ENCODE assay signal across 18 mouse cellular contexts in the genomic region with DNA sequence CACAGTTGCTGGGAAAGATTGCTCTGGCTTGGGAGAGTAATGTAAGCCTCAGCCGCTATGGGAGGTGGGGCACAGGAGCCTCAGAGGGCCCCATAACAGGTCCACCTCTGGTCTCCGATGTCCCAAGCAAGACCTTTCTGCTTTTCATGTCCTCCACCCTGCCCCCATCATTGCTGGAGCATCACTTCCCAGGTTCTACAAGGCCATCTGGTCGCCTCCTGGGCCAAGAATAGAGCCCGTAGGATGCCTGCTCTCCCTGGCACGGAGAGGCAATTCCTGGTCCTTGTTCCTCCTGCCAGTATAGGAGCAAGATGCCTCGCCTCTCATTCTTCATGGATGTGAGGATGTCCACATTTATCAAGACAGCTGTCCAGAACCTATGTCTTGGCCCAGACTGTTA. TPM values are rescaled to one million over a fixed set of nuclear protein-coding genes. Genes with fewer than 3 reads are reported as not detected.
DNase-seq lines count a peak whose midpoint lies in the region; TF ChIP-seq lines count a peak whose summit lies in the region.
"Had no signal": no experiment of that assay in that cellular context is flagged by ENCODE, and none has a peak within 500 bp of the region (broad histone marks: within the 10 kb centered on the region; RNA-seq: fewer than 3 reads in every experiment).

No protein-coding gene starts in this region.

- TF ChIP-seq CTCF in layer of hippocampus, adult 2 months (conservative IDR thresholded peaks at IDR 0.05), result no peak

- peak overlapping the region; percentile 69 for H3K27ac ChIP-seq in layer of hippocampus, adult 2 months
- H3K27ac ChIP-seq: embryonic facial prominence, embryonic 10.5 days; forebrain, embryonic 13.5 days; gastrocnemius, adult 2 months; heart, embryonic 13.5 days; hindbrain, embryonic 15.5 days had no signal

- DNase-seq in layer of hippocampus, adult 2 months (ENCODE audit: low spot score in 2 of 2), result no peak
- DNase-seq in layer of hippocampus, adult 9-10 months (ENCODE audit: low spot score), result no peak
- DNase-seq in cerebellum, adult 18-20 months, result peak; percentile 92 to 97
- peak; percentile 98 for DNase-seq in cerebellum, adult 9-11 months
- peak; percentile 92 to 94 for DNase-seq in cerebellum, postnatal 36 days
- DNase-seq in lung, adult 18-20 months, result no peak
- DNase-seq in heart, adult 11 months, result no peak
- no peak for DNase-seq in embryo, embryonic 10.5 days (ENCODE audit: low spot score)
- DNase-seq: adrenal gland, postnatal 14 days; B cell, adult 2 months; forebrain, postnatal 0 days; gastrocnemius, adult 2 months; gastrocnemius, postnatal 25 days; heart, postnatal 36 days had no signal

- no peak overlapping the region for H3K4me3 ChIP-seq in layer of hippocampus, adult 2 months
- H3K4me3 ChIP-seq: embryonic facial prominence, embryonic 10.5 days; forebrain, embryonic 13.5 days; gastrocnemius, adult 2 months; heart, embryonic 13.5 days; hindbrain, embryonic 15.5 days had no signal

RNA-seq across cellular contexts. Expression of a gene that starts 37.7 kb away (rescaled TPM):
- total RNA-seq in layer of hippocampus, adult 2 months (2021), result 10 to 100 TPM; 29.8 to 32.8 TPM

RNA-seq across cellular contexts. Expression of a gene that starts 40.2 kb away (rescaled TPM):
- 100 to 1,000 TPM in 1 of 2 experiments, 10 to 100 TPM in 1; 95.1 to 104 TPM for total RNA-seq in layer of hippocampus, adult 2 months (2021)

RNA-seq across cellular contexts. Expression of a gene that starts 57.6 kb away (rescaled TPM):
- total RNA-seq in layer of hippocampus, adult 2 months (2021), result 10 to 100 TPM; 23.5 to 29.0 TPM

Comparison
In these comparisons a context has a peak if more than half of its experiments do, and no peak if none do; other contexts are left out.
1. DNase-seq: peak in cerebellum, adult 18-20 months (2 of 2), cerebellum, adult 9-11 months (single experiment) and cerebellum, postnatal 36 days (2 of 2); none in layer of hippocampus, adult 2 months (0 of 2), layer of hippocampus, adult 9-10 months (single experiment), lung, adult 18-20 months (0 of 2), heart, adult 11 months (single experiment) and embryo, embryonic 10.5 days (single experiment).